Comparison of ENCODE assay signal across 21 mouse cellular contexts in genomic region chr8:124963246-124963645, GRCm38 (mm10).
"Had no signal": no experiment of that assay in that cellular context is flagged by ENCODE, and none has a peak within 500 bp of the region (broad histone marks: within the 10 kb centered on the region; RNA-seq: fewer than 3 reads in every experiment).

No protein-coding gene starts in this region.

- ATAC-seq: forebrain, postnatal 0 days; hindbrain, postnatal 0 days had no signal

- H3K27ac ChIP-seq: heart, adult 2 months; hindbrain, embryonic 13.5 days; hindbrain, embryonic 15.5 days; hindbrain, postnatal 0 days; layer of hippocampus, adult 2 months; left cerebral cortex, adult 2 months; limb, embryonic 10.5 days; limb, embryonic 12.5 days; liver, embryonic 13.5 days had no signal

- H3K4me1 ChIP-seq: hindbrain, embryonic 15.5 days had no signal

- H3K9ac ChIP-seq: forebrain, postnatal 0 days; hindbrain, embryonic 13.5 days; hindbrain, embryonic 15.5 days; limb, embryonic 12.5 days; liver, embryonic 13.5 days had no signal

- DNase-seq: forebrain, postnatal 0 days; gastrocnemius, postnatal 14 days; gastrocnemius, postnatal 36 days; heart, adult 11 months; heart, adult 2 months; heart, postnatal 14 days; heart, postnatal 36 days; kidney, adult 18-20 months; kidney, adult 8-10 months; kidney, postnatal 10 days; kidney, postnatal 25 days; kidney, postnatal 4 days; liver, embryonic 13.5 days had no signal

- H3K9me3 ChIP-seq: hindbrain, embryonic 13.5 days; hindbrain, embryonic 15.5 days; limb, embryonic 10.5 days; limb, embryonic 12.5 days; liver, embryonic 13.5 days had no signal

- H3K4me2 ChIP-seq: heart, embryonic 11.5 days; hindbrain, embryonic 13.5 days; hindbrain, embryonic 15.5 days; limb, embryonic 12.5 days; liver, embryonic 13.5 days had no signal

- H3K27me3 ChIP-seq: hindbrain, embryonic 13.5 days; hindbrain, embryonic 15.5 days; limb, embryonic 12.5 days; liver, embryonic 13.5 days had no signal

- H3K4me3 ChIP-seq: heart, adult 2 months; hindbrain, embryonic 13.5 days; hindbrain, embryonic 15.5 days; layer of hippocampus, adult 2 months; left cerebral cortex, adult 2 months; limb, embryonic 10.5 days; limb, embryonic 12.5 days; liver, embryonic 13.5 days had no signal

- H3K36me3 ChIP-seq: hindbrain, embryonic 13.5 days; hindbrain, embryonic 15.5 days; limb, embryonic 10.5 days; limb, embryonic 12.5 days; liver, embryonic 13.5 days had no signal
